Mouse (Mus musculus): ENCODE measurements at regions not wholly inside any gene's neighbourhood (a gene's known extent, or its start where the extent isn't known, plus 50 kb on each side); places are given as distances from the start of the nearest gene placed in this dataset.
"Not testable (repeated sequence)": the region's sequence is repeated elsewhere in the genome, so short reads cannot be mapped to it uniquely, and the experiment has no call there.

DNA sequence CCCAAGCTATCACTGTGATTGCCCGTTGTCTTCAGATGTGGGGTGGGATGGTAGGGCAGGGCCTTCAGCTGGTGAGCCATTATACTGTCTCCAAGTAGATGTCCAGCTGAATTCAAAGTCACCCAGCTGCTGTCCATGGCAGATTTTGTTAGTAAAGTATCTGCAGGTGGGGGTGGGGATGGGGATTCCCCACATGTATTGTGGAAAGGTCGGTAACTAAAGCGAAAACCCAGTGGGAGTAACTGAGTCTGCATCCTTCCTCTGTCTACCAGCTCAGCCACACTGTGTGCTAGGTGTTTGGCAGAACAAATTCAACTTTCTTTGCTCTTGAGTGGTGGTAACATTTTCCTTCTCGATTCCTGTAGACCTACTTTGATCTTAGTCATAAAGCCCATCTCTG, 163.2 kb upstream of the 1700056E22Rik start:
- H3K9ac ChIP-seq (ENCODE audit: low read depth, low read length) = no peak overlapping the region
- no peak overlapping the region for H3K4me3 ChIP-seq (ENCODE audit: low read depth, low read length)
- H3K4me1 ChIP-seq (ENCODE audit: control insufficient read depth, insufficient read depth, low read length) = no peaks in the 10 kb centered on the region
- DNase-seq (ENCODE audit: low spot score) (no peak), ATAC-seq (ENCODE audit: low read depth) (no peak)
- 88% methylated on average over 4 of the region's 4 CpGs for WGBS
- H3K36me3 ChIP-seq (ENCODE audit: control insufficient read depth, insufficient read depth, low read length) = no peaks in the 10 kb centered on the region
- H3K27ac ChIP-seq (replicated peaks; ENCODE audit: low read depth, low read length) = no peak overlapping the region
- no peaks in the 10 kb centered on the region for H3K9me3 ChIP-seq (ENCODE audit: control insufficient read depth, low read length)
- H3K4me2 ChIP-seq (ENCODE audit: low read depth, low read length) = no peak overlapping the region
- no peaks in the 10 kb centered on the region for H3K27me3 ChIP-seq (replicated peaks; ENCODE audit: control insufficient read depth, insufficient read depth, low read length)

DNA sequence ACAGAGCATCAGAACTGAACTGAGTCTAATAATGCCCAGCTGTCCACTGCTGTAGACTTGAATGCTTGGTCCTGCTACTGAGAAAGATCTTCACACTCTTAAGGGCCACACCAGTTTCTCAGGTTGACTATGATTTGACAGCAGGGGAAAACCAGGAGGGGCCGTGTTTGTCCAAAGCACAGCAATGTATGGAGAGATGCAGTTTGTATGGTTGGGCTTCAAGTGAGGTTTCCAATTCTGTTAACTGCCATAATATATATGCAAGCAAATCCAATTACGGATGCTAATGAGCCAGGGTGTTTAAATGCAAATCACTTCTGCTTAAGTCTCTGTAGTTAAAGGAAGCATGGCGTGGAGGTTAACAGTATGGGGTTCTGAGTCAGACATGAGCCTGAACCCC, 157.2 kb upstream of the 1700056E22Rik start:
- Histone ChIP-seq H3K4me2 (ENCODE audit: low read depth, low read length) (no peak overlapping the region), H3K27me3 (replicated peaks; ENCODE audit: control insufficient read depth, insufficient read depth, low read length) (no peaks in the 10 kb centered on the region), H3K36me3 (ENCODE audit: control insufficient read depth, insufficient read depth, low read length) (no peaks in the 10 kb centered on the region), H3K4me3 (ENCODE audit: low read depth, low read length) (no peak overlapping the region), H3K4me1 (ENCODE audit: control insufficient read depth, insufficient read depth, low read length) (no peaks in the 10 kb centered on the region), H3K9ac (ENCODE audit: low read depth, low read length) (no peak overlapping the region), H3K27ac (replicated peaks; ENCODE audit: low read depth, low read length) (no peak overlapping the region), H3K9me3 (ENCODE audit: control insufficient read depth, low read length) (no peaks in the 10 kb centered on the region)
- ATAC-seq (ENCODE audit: low read depth) (no peak), DNase-seq (ENCODE audit: low spot score) (no peak)
- 78% methylated on average over 3 of the region's 3 CpGs for WGBS

GRCm38 (mm10) chr1:184187582-184187981, 153.5 kb upstream of the 1700056E22Rik start:
- DNase-seq (ENCODE audit: low spot score) (no peak), ATAC-seq (ENCODE audit: low read depth) (no peak)
- Histone ChIP-seq H3K27me3 (replicated peaks; ENCODE audit: control insufficient read depth, insufficient read depth, low read length) (no peaks in the 10 kb centered on the region), H3K4me1 (ENCODE audit: control insufficient read depth, insufficient read depth, low read length) (no peaks in the 10 kb centered on the region), H3K36me3 (ENCODE audit: control insufficient read depth, insufficient read depth, low read length) (no peaks in the 10 kb centered on the region), H3K9ac (ENCODE audit: low read depth, low read length) (no peak overlapping the region), H3K27ac (replicated peaks; ENCODE audit: low read depth, low read length) (no peak overlapping the region), H3K4me2 (ENCODE audit: low read depth, low read length) (no peak overlapping the region), H3K4me3 (ENCODE audit: low read depth, low read length) (no peak overlapping the region), H3K9me3 (ENCODE audit: control insufficient read depth, low read length) (no peaks in the 10 kb centered on the region)

GRCm38 (mm10) chr1:184182163-184182562, 148.1 kb upstream of the 1700056E22Rik start:
- Histone ChIP-seq H3K4me3 (ENCODE audit: low read depth, low read length) (no peak overlapping the region), H3K36me3 (ENCODE audit: control insufficient read depth, insufficient read depth, low read length) (no peaks in the 10 kb centered on the region), H3K9ac (ENCODE audit: low read depth, low read length) (no peak overlapping the region), H3K27me3 (replicated peaks; ENCODE audit: control insufficient read depth, insufficient read depth, low read length) (no peaks in the 10 kb centered on the region), H3K9me3 (ENCODE audit: control insufficient read depth, low read length) (no peaks in the 10 kb centered on the region), H3K27ac (replicated peaks; ENCODE audit: low read depth, low read length) (no peak overlapping the region), H3K4me2 (ENCODE audit: low read depth, low read length) (no peak overlapping the region), H3K4me1 (ENCODE audit: control insufficient read depth, insufficient read depth, low read length) (no peaks in the 10 kb centered on the region)
- DNase-seq (ENCODE audit: low spot score) (no peak), ATAC-seq (ENCODE audit: low read depth) (no peak)
- WGBS = 79% methylated on average over 4 of the region's 4 CpGs

- 80% methylated on average over 1 of the region's 1 CpGs for WGBS
- not testable (repeated sequence) for H3K27me3 ChIP-seq (replicated peaks; ENCODE audit: control insufficient read depth, insufficient read depth, low read length); H3K4me3 ChIP-seq (ENCODE audit: low read depth, low read length); H3K9me3 ChIP-seq (ENCODE audit: control insufficient read depth, low read length); H3K36me3 ChIP-seq (ENCODE audit: control insufficient read depth, insufficient read depth, low read length); H3K4me2 ChIP-seq (ENCODE audit: low read depth, low read length); H3K27ac ChIP-seq (replicated peaks; ENCODE audit: low read depth, low read length); DNase-seq (ENCODE audit: low spot score); H3K9ac ChIP-seq (ENCODE audit: low read depth, low read length); H3K4me1 ChIP-seq (ENCODE audit: control insufficient read depth, insufficient read depth, low read length); ATAC-seq (ENCODE audit: low read depth)
Observed at GRCm38 (mm10) chr1:184174416-184174815, 140.3 kb upstream of the 1700056E22Rik start.

DNA sequence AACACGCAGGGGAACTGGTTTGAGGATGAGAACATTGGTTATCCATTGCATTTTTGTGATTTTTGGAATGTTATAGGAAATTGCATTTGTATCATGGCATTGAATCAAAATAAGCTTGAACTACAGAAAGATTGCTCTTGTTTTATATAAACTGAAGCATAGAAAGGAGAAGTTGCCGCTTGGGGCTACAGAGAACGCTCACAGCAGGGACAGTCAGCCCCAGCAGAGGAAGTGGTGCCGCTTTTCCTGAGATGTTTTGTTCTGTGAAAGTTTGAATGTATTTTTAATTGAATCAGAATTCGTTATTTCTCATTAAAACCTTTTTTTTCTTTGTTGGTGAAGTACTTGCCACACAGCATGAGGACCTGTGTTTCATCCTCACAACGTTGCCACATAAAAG, 139.6 kb upstream of the 1700056E22Rik start:
- no peak overlapping the region for H3K4me2 ChIP-seq (ENCODE audit: low read depth, low read length)
- no peaks in the 10 kb centered on the region for H3K27me3 ChIP-seq (replicated peaks; ENCODE audit: control insufficient read depth, insufficient read depth, low read length)

GRCm38 (mm10) chr1:184172986-184173385, 138.9 kb upstream of the 1700056E22Rik start:
- H3K9ac ChIP-seq (ENCODE audit: low read depth, low read length) = no peak overlapping the region
- no peak for DNase-seq (ENCODE audit: low spot score)
- H3K27me3 ChIP-seq (replicated peaks; ENCODE audit: control insufficient read depth, insufficient read depth, low read length) = no peaks in the 10 kb centered on the region
- no peak overlapping the region for H3K4me2 ChIP-seq (ENCODE audit: low read depth, low read length)
- no peak overlapping the region for H3K27ac ChIP-seq (replicated peaks; ENCODE audit: low read depth, low read length)
- H3K36me3 ChIP-seq (ENCODE audit: control insufficient read depth, insufficient read depth, low read length) = no peaks in the 10 kb centered on the region
- no peaks in the 10 kb centered on the region for H3K9me3 ChIP-seq (ENCODE audit: control insufficient read depth, low read length)
- no peak overlapping the region for H3K4me3 ChIP-seq (ENCODE audit: low read depth, low read length)
- ATAC-seq (ENCODE audit: low read depth) = no peak
- no peaks in the 10 kb centered on the region for H3K4me1 ChIP-seq (ENCODE audit: control insufficient read depth, insufficient read depth, low read length)
- WGBS = 91% methylated on average over 2 of the region's 2 CpGs

More for the DNA sequence above, 139.6 kb upstream of the 1700056E22Rik start:
- 71% methylated on average over 6 of the region's 6 CpGs for WGBS
- ATAC-seq (ENCODE audit: low read depth) (no peak), DNase-seq (ENCODE audit: low spot score) (no peak)
- Histone ChIP-seq H3K36me3 (ENCODE audit: control insufficient read depth, insufficient read depth, low read length) (no peaks in the 10 kb centered on the region), H3K4me3 (ENCODE audit: low read depth, low read length) (no peak overlapping the region), H3K9ac (ENCODE audit: low read depth, low read length) (no peak overlapping the region), H3K4me1 (ENCODE audit: control insufficient read depth, insufficient read depth, low read length) (no peaks in the 10 kb centered on the region), H3K9me3 (ENCODE audit: control insufficient read depth, low read length) (no peaks in the 10 kb centered on the region), H3K27ac (replicated peaks; ENCODE audit: low read depth, low read length) (no peak overlapping the region)

DNA sequence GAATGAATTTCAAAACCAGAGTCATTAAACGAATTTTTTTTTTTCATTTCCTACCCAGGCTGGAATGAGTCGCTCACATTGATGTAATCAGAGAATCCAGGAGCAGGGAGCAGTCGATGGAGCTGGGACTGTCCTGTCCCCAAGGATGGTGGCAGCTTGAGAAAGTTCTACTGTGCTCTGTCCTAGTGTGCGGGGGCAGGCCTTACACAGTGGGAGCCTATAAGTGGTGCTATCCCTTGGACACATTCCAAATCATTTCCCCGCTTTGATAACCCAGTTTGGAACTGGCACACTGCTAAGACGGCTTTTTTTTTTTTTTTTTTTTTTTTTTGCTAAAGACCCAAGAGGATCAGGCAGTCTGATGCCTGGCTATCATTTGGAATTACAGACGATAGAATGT, 137.5 kb upstream of the 1700056E22Rik start:
- H3K9ac ChIP-seq (ENCODE audit: low read depth, low read length) = no peak overlapping the region
- H3K4me1 ChIP-seq (ENCODE audit: control insufficient read depth, insufficient read depth, low read length) = no peaks in the 10 kb centered on the region
- no peaks in the 10 kb centered on the region for H3K9me3 ChIP-seq (ENCODE audit: control insufficient read depth, low read length)
- H3K36me3 ChIP-seq (ENCODE audit: control insufficient read depth, insufficient read depth, low read length) = no peaks in the 10 kb centered on the region
- H3K4me2 ChIP-seq (ENCODE audit: low read depth, low read length) = no peak overlapping the region
- WGBS = 61% methylated on average over 7 of the region's 7 CpGs
- H3K4me3 ChIP-seq (ENCODE audit: low read depth, low read length) = no peak overlapping the region
- no peaks in the 10 kb centered on the region for H3K27me3 ChIP-seq (replicated peaks; ENCODE audit: control insufficient read depth, insufficient read depth, low read length)
- ATAC-seq (ENCODE audit: low read depth) (no peak), DNase-seq (ENCODE audit: low spot score) (no peak)
- H3K27ac ChIP-seq (replicated peaks; ENCODE audit: low read depth, low read length) = no peak overlapping the region

DNA sequence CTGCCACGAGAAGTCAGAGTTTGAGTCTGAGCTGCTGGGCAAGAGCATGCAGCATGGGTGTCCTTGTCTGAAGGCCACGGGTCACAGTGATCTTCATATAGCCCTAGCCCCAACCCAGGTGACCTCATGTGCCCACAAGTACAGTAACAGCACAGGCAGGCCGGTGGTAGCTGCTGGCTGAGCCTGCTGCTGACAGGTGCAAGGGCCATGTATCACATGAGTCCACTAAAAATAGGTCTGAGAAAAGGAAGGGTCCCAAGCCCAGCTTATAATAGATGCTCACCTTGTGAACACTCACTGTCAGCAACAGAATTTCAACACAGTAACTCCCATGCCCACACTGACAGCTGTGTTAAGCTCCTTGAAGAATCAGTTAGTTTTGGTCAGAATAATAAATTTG, 136.8 kb upstream of the 1700056E22Rik start:
- no peaks in the 10 kb centered on the region for H3K27me3 ChIP-seq (replicated peaks; ENCODE audit: control insufficient read depth, insufficient read depth, low read length)
- H3K4me1 ChIP-seq (ENCODE audit: control insufficient read depth, insufficient read depth, low read length) = no peaks in the 10 kb centered on the region
- ATAC-seq (ENCODE audit: low read depth) (no peak), DNase-seq (ENCODE audit: low spot score) (no peak)
- no peaks in the 10 kb centered on the region for H3K36me3 ChIP-seq (ENCODE audit: control insufficient read depth, insufficient read depth, low read length)
- WGBS = 67% methylated on average over 3 of the region's 3 CpGs
- H3K27ac ChIP-seq (replicated peaks; ENCODE audit: low read depth, low read length) = no peak overlapping the region
- H3K9me3 ChIP-seq (ENCODE audit: control insufficient read depth, low read length) = 0 out of 2 replicates have a peak, but pooled peaks cover 2% of the 10 kb centered on the region
- H3K4me3 ChIP-seq (ENCODE audit: low read depth, low read length) = no peak overlapping the region
- no peak overlapping the region for H3K9ac ChIP-seq (ENCODE audit: low read depth, low read length)
- no peak overlapping the region for H3K4me2 ChIP-seq (ENCODE audit: low read depth, low read length)
